Mouse (Mus musculus): Measurements from ENCODE around the gene Ggt6. TPM values are rescaled to one million over a fixed set of nuclear protein-coding genes. Genes with fewer than 3 reads are reported as not detected.

The Ggt6 gene
- polyA plus RNA-seq, 1 experiment from 2014 or later: not detected

GRCm38 (mm10) chr11:72473540-72473939, 38.2 kb downstream of the Ggt6 start:
- DNase-seq (ENCODE audit: low spot score): no peak
- Histone ChIP-seq H3K4me1 (replicated peaks) (peaks cover 84% of the 10 kb centered on the region), H3K27me3 (ENCODE audit: insufficient read depth, poor library complexity, severe bottlenecking) (no peaks in the 10 kb centered on the region), H3K36me3 (0 out of 2 replicates have a peak, but pooled peaks cover 3% of the 10 kb centered on the region), H3K4me3 (no peak overlapping the region), H3K9me3 (no peaks in the 10 kb centered on the region), H3K27ac (no peak overlapping the region)
- WGBS: 76% methylated on average over 4 of the region's 4 CpGs

GRCm38 (mm10) chr11:72474926-72475325, 39.6 kb downstream of the Ggt6 start:
- Histone ChIP-seq H3K27ac (peak overlapping the region; percentile 69), H3K4me1 (replicated peaks) (peaks cover 73% of the 10 kb centered on the region), H3K27me3 (ENCODE audit: insufficient read depth, poor library complexity, severe bottlenecking) (no peaks in the 10 kb centered on the region), H3K4me3 (no peak overlapping the region), H3K36me3 (0 out of 2 replicates have a peak, but pooled peaks cover 3% of the 10 kb centered on the region), H3K9me3 (no peaks in the 10 kb centered on the region)
- DNase-seq (ENCODE audit: low spot score): no peak
- WGBS: 77% methylated on average over 3 of the region's 3 CpGs

- 0 out of 2 replicates have a peak, but pooled peaks cover 3% of the 10 kb centered on the region for H3K36me3 ChIP-seq
- H3K9me3 ChIP-seq: no peaks in the 10 kb centered on the region
- peak overlapping the region; percentile 69 for H3K27ac ChIP-seq
- DNase-seq (ENCODE audit: low spot score): no peak
- no peaks in the 10 kb centered on the region for H3K27me3 ChIP-seq (ENCODE audit: insufficient read depth, poor library complexity, severe bottlenecking)
- WGBS: 76% methylated on average over 7 of the region's 7 CpGs
- H3K4me1 ChIP-seq (replicated peaks): peaks cover 69% of the 10 kb centered on the region
- no peak overlapping the region for H3K4me3 ChIP-seq
These were observed 40.1 kb downstream of the Ggt6 start for GRCm38 (mm10) chr11:72475408-72475807.

DNA sequence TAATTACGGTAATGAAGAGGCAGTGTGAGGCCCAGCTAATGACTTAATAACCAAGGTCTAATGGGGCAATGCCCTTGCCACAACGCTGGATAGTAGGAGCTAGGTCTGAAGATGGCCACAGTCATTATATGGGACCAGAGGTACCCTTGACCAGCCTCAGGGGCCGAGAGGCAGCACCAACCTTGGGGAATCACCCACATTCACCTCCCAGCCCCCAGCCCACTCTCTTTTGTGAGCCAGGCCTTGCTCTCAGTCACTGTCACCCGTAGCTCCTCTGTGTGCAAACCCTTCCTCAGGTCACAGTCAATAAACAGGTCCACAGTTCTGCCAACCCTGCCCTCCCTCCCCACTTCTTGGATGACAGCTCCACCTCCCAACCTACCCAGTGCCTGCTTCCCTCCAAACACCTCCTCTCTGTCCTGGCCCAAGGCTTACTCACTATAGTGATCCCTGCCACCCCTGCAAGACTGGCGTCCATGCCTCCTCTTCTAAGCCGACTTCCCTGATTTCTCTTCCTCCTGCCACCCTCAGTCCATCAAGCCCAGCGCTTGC, 40.8 kb downstream of the Ggt6 start:
- Histone ChIP-seq H3K27ac (peak overlapping the region; percentile 69), H3K4me1 (replicated peaks) (peaks cover 70% of the 10 kb centered on the region), H3K36me3 (0 out of 2 replicates have a peak, but pooled peaks cover 3% of the 10 kb centered on the region), H3K9me3 (no peaks in the 10 kb centered on the region), H3K4me3 (no peak overlapping the region), H3K27me3 (ENCODE audit: insufficient read depth, poor library complexity, severe bottlenecking) (no peaks in the 10 kb centered on the region)
- DNase-seq (ENCODE audit: low spot score): no peak
- WGBS: 83% methylated on average over 7 of the region's 7 CpGs

GRCm38 (mm10) chr11:72477182-72477581, 41.9 kb downstream of the Ggt6 start:
- H3K27ac ChIP-seq: peak overlapping the region; percentile 69
- 43% methylated on average over 5 of the region's 5 CpGs for WGBS
- H3K9me3 ChIP-seq: no peaks in the 10 kb centered on the region
- peaks cover 64% of the 10 kb centered on the region for H3K4me1 ChIP-seq (replicated peaks)
- H3K27me3 ChIP-seq (ENCODE audit: insufficient read depth, poor library complexity, severe bottlenecking): no peaks in the 10 kb centered on the region
- H3K4me3 ChIP-seq: no peak overlapping the region
- H3K36me3 ChIP-seq: 0 out of 2 replicates have a peak, but pooled peaks cover 3% of the 10 kb centered on the region
- no peak for DNase-seq (ENCODE audit: low spot score)

DNA sequence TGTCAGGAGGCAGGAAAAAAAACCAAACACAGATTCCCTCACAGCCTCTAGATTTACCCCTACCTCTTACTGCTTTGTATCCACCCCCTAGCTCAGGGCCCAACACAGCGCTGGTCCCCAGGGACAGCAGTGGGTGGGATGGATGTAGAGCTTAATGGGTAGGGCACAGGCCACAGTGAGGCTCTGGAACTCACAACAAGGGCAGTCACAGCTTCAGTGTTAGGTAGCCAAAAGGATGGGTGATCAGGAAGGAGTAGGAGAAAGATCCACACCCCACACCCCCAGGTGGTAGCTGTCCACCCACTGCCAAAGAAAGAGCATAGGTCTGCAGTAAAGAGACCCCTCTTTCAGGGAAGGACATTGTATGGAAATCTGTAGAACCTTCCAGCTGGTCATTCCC, 42.3 kb downstream of the Ggt6 start:
- Histone ChIP-seq H3K36me3 (0 out of 2 replicates have a peak, but pooled peaks cover 3% of the 10 kb centered on the region), H3K4me3 (no peak overlapping the region), H3K27ac (peak overlapping the region; percentile 69), H3K9me3 (no peaks in the 10 kb centered on the region), H3K4me1 (replicated peaks) (peaks cover 63% of the 10 kb centered on the region), H3K27me3 (ENCODE audit: insufficient read depth, poor library complexity, severe bottlenecking) (no peaks in the 10 kb centered on the region)
- DNase-seq (ENCODE audit: low spot score): no peak
- 86% methylated on average over 1 of the region's 1 CpGs for WGBS

DNA sequence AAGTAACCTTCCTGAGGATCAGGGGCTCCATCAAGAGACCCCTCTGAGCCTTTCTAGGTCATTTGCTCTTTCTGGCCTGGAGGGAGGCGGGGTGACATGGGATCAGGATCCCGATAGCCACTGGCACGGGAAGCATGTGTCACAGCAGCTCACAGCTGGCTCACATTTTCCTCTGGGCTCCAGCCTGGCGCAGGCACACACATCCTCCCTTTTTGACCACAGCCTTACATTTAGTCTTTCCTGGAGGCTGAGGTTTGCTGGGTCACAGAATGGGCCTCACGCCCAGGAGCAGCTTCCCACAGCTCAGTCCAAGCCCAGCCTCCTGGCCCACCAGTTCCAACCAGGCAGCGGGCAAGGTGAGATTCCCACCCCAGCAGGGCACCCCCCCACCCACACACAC, 42.9 kb downstream of the Ggt6 start:
- Histone ChIP-seq H3K4me1 (replicated peaks) (peaks cover 60% of the 10 kb centered on the region), H3K4me3 (no peak overlapping the region), H3K27ac (peak overlapping the region; percentile 69), H3K9me3 (no peaks in the 10 kb centered on the region), H3K27me3 (ENCODE audit: insufficient read depth, poor library complexity, severe bottlenecking) (no peaks in the 10 kb centered on the region), H3K36me3 (no peaks in the 10 kb centered on the region)
- DNase-seq (ENCODE audit: low spot score): no peak
- WGBS: 71% methylated on average over 6 of the region's 6 CpGs

DNA sequence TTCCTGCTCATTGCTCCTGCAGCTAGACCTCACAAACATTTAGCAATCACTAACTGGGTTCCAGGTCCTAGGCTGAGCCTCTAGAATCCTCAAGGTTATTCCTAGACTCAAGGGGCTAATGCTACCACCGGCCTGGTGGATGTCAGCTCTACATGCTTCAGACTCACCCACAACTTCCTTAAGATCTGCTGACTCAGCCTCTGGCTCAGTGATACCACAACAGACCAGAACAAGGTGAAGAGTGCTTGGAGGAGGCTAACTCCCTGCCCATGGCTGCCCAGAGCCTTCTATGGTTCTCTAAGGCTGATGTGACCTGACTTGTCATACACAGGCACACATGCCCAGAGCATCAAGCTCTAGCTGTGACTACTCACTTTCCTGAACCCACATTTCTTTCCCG, 44.2 kb downstream of the Ggt6 start:
- no peak overlapping the region; the same call in 1 of the 2 replicates for H3K27ac ChIP-seq
- H3K36me3 ChIP-seq: no peaks in the 10 kb centered on the region
- no peak overlapping the region for H3K4me3 ChIP-seq
- H3K9me3 ChIP-seq: no peaks in the 10 kb centered on the region
- no peaks in the 10 kb centered on the region for H3K27me3 ChIP-seq (ENCODE audit: insufficient read depth, poor library complexity, severe bottlenecking)
- 84% methylated on average over 2 of the region's 2 CpGs for WGBS
- peaks cover 53% of the 10 kb centered on the region for H3K4me1 ChIP-seq (replicated peaks)
- no peak for DNase-seq (ENCODE audit: low spot score)

DNA sequence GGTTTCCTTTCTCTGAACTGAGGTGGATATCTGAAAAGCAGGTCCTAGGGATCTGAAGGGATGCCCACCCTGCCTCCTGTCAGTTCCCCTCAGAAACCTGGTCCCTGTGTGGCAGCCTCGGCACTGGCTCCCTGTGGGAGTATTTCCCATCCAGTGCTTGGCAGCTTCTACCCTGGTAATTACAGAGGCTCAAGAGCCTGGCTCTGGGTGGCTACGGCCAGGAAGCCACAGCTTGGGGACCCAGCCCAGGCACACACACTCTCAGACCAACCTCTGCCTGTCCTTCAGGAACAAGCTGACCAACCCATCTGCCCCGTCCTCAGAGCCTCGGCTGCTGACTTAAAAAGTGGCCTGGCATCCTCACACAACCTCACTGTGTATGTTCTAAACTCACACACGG, 46.0 kb downstream of the Ggt6 start:
- H3K36me3 ChIP-seq: no peaks in the 10 kb centered on the region
- no peaks in the 10 kb centered on the region for H3K9me3 ChIP-seq
- peak overlapping the region; percentile 30 for H3K27ac ChIP-seq
- DNase-seq (ENCODE audit: low spot score): no peak
- WGBS: 86% methylated on average over 5 of the region's 5 CpGs
- H3K4me3 ChIP-seq: no peak overlapping the region
- H3K4me1 ChIP-seq (replicated peaks): peaks cover 52% of the 10 kb centered on the region
- H3K27me3 ChIP-seq (ENCODE audit: insufficient read depth, poor library complexity, severe bottlenecking): no peaks in the 10 kb centered on the region; the same call in 1 of the 2 replicates

- no peaks in the 10 kb centered on the region for H3K9me3 ChIP-seq
- peaks cover 6% of the 10 kb centered on the region for H3K27me3 ChIP-seq (ENCODE audit: insufficient read depth, poor library complexity, severe bottlenecking)
- H3K4me1 ChIP-seq (replicated peaks): peaks cover 51% of the 10 kb centered on the region
- H3K4me3 ChIP-seq: no peak overlapping the region
- no peak for DNase-seq (ENCODE audit: low spot score)
- no peak overlapping the region; the same call in 1 of the 2 replicates for H3K27ac ChIP-seq
- no peaks in the 10 kb centered on the region for H3K36me3 ChIP-seq
- WGBS: 86% methylated on average over 4 of the region's 4 CpGs
These were observed 46.6 kb downstream of the Ggt6 start for GRCm38 (mm10) chr11:72481952-72482351.

GRCm38 (mm10) chr11:72484549-72484948, 49.2 kb downstream of the Ggt6 start:
- H3K4me3 ChIP-seq: no peak overlapping the region
- H3K36me3 ChIP-seq: no peaks in the 10 kb centered on the region
- 66% methylated on average over 6 of the region's 6 CpGs for WGBS
- no peak for DNase-seq (ENCODE audit: low spot score)
- 0 out of 2 replicates have a peak overlapping the region, but pooled peaks have one; percentile 13 for H3K27ac ChIP-seq
- no peaks in the 10 kb centered on the region for H3K9me3 ChIP-seq
- peaks cover 58% of the 10 kb centered on the region for H3K4me1 ChIP-seq (replicated peaks)
- H3K27me3 ChIP-seq (ENCODE audit: insufficient read depth, poor library complexity, severe bottlenecking): peaks cover 32% of the 10 kb centered on the region

- H3K27ac ChIP-seq: peak overlapping the region; percentile 13; the same call in 1 of the 2 replicates
- no peaks in the 10 kb centered on the region for H3K36me3 ChIP-seq
- H3K4me3 ChIP-seq: no peak overlapping the region
- H3K27me3 ChIP-seq (ENCODE audit: insufficient read depth, poor library complexity, severe bottlenecking): peaks cover 35% of the 10 kb centered on the region
- H3K4me1 ChIP-seq (replicated peaks): peaks cover 64% of the 10 kb centered on the region
- no peaks in the 10 kb centered on the region for H3K9me3 ChIP-seq
- no peak for DNase-seq (ENCODE audit: low spot score)
- 62% methylated on average over 5 of the region's 5 CpGs for WGBS
These were observed 49.8 kb downstream of the Ggt6 start for GRCm38 (mm10) chr11:72485157-72485556.

- H3K4me3 ChIP-seq: no peak overlapping the region
- H3K27ac ChIP-seq: 0 out of 2 replicates have a peak overlapping the region, but pooled peaks have one; percentile 13
- H3K4me1 ChIP-seq (replicated peaks): peaks cover 62% of the 10 kb centered on the region
- no peaks in the 10 kb centered on the region for H3K36me3 ChIP-seq
- WGBS: 74% methylated on average over 11 of the region's 11 CpGs
- H3K9me3 ChIP-seq: no peaks in the 10 kb centered on the region
- H3K27me3 ChIP-seq (ENCODE audit: insufficient read depth, poor library complexity, severe bottlenecking): peaks cover 43% of the 10 kb centered on the region
- no peak for DNase-seq (ENCODE audit: low spot score)
These were observed 50.6 kb downstream of the Ggt6 start for GRCm38 (mm10) chr11:72485960-72486359.

Data from hindbrain, embryonic 10.5 days (tissue).